Mouse (Mus musculus) CD4-positive, CD25-positive, alpha-beta regulatory T cell, adult 4 months (primary cell): ENCODE measurements around the gene Mog. TPM values are rescaled to one million over a fixed set of nuclear protein-coding genes. Genes with fewer than 3 reads are reported as not detected.
A peak's percentile ranks its signal among the peaks of the same experiment; 100 is the strongest.
"Not testable (repeated sequence)": the region's sequence is repeated elsewhere in the genome, so short reads cannot be mapped to it uniquely, and the experiment has no call there.

Experiments
- ATAC-seq: one replicate; pipeline ENCODE4 v1.8.0; 2017
- polyA plus RNA-seq, 2 experiments: library from polyadenylated mRNA; unstranded; fragments of 100-300 nt; shearing (Covaris generic); gene quantifications; one replicate each; pipeline ENCODE4 v1.2.1; 2017

Mog gene
- polyA plus RNA-seq, 2 experiments from 2014 or later: not detected

DNA sequence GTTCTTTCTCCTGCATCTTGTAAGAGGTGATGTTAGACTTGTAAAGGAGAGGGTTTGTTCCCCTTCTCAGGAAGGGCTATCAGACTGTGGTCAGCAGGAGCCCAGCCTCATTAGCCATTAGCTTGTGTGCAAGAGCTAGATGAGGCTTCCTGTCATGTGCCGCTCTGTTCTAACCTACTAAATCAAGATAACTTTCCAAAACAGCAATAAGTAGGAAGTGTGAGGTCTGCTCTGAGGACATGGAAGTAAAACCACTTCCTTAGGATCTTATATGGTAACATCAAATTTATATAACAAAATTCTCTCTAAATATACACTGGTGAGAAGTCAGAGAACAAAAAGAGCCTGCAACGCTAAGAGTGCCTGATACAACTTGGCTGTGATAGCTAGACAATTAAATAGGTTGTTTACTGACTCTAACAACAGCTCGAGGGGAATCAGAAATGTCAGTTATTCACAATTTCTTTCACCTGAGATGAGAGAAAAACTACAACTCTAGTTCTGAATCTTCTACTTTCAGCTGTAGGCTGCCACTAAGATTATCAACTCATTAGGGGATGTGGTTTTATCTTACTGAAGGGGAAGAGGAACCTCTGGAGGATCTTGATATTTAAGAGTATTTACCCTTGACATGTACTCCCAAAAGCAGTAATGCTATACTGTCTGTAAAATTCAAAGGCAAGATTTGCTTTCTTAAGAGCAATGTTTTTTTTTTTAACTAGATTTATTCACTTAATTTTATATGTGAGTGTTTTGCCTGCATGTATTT, 30.7 kb downstream of the Mog start:
- ATAC-seq: peak; percentile 85

DNA sequence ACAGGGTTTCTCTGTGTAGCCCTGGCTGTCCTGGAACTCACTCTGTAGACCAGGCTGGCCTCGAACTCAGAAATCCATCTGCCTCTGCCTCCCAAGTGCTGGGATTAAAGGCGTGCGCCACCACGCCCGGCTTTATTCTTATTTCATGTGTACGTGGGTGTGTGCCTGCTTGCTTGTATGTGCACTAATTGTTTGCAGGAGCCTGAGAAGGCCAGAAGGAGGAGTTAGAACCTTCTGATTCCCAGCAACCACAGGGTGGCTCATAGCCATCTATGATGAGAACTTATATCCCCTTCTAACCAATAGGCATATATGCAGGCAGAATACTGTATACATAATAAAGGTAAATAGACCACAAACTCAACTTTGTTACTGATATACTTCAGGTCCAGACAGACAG, 32.6 kb downstream of the Mog start:
- ATAC-seq: not testable (repeated sequence)

DNA sequence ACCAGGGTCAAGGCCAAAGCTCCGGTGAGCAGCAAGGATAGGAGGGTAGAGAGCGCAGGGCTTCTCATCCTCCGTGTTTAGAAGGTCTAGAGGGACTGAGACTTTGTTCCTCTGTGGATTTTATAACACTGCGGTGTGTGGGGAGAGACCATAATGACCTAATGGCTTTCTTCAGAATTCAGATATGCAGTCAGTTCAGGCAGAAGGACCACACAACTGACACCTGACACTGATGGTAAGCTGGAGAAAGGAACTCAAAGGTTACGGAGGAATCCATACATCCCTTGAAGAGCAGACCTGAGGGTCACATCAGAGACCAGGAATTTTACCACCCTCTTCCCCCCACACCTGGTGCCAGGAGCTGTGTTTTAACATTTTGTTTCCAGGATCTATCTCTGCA, 33.8 kb downstream of the Mog start, which contains the start of gene H2-M5:
TSS of gene H2-M5 (minus strand) at position 101 of the 400 bp plus-strand sequence.
- ATAC-seq: no peak

DNA sequence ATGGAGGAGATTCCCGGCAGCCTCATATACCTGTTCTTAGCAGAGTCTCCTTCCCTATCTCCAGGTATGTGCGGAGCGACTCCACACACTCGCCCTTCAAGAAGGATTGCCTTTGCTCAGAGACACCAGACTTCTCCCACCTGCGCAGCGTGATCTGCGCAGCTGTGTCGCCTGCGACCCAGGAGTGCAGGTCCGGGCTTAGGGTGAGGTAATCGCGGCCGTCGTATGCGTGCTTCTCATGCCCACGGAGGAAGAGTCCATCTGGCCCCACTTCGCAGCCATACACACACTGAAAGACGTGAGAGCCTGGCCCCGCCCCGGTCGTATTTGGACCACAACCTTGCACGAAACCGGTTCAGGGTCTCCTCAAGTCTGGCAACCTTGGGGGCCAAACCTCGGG, 34.7 kb downstream of the Mog start:
- no peak for ATAC-seq

DNA sequence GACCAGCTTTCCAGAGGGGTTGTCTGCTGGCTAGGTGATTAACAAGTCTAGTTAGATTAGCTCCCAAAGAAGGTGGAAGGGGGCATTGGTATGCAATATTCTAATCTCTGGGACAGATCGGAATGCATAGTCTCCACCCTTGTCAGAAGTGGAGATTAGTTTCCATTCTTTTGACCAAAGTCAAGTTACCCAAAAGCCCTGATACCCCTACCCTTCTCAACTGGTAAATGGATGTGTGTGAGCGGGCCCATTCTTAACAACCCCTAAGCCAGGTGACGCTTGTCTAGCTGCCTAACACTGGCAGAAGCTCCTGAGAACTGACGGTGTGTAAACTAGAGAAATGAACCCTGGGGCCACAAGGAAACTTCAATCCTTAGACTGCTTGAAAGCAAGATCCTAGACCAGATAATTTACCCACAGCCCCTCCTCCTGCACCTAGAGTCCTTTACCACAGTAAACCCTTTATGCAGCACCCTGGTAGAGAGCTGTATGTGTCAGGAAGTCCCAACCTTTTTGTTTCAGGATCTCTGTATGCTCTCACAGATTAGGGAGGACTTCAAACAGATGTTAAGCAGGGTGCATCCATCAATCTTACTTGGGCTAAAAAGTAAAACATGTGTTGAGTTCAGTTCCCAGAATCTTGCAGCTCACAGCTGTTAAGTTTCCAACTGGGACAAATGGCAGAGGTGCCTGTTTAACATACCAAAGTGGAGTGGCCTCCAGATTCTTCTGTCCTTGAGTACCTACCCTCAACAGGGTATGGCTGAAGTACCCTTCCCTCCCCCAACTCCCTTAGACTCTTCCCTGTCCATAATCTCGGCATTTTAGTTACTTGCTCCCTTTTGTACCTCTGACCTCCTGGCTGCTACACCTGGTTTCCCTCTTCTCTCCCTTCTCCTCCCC, 40.7 kb downstream of the Mog start:
- ATAC-seq: peak; percentile 43

- no peak for ATAC-seq
Measured at GRCm38 (mm10) chr17:36981845-36982244, 41.4 kb downstream of the Mog start.

GRCm38 (mm10) chr17:36981221-36981813, 41.9 kb downstream of the Mog start, which contains the start of gene 2410137M14Rik:
Gene 2410137M14Rik (minus strand): TSS chr17:36981237.
- no peak for ATAC-seq

DNA sequence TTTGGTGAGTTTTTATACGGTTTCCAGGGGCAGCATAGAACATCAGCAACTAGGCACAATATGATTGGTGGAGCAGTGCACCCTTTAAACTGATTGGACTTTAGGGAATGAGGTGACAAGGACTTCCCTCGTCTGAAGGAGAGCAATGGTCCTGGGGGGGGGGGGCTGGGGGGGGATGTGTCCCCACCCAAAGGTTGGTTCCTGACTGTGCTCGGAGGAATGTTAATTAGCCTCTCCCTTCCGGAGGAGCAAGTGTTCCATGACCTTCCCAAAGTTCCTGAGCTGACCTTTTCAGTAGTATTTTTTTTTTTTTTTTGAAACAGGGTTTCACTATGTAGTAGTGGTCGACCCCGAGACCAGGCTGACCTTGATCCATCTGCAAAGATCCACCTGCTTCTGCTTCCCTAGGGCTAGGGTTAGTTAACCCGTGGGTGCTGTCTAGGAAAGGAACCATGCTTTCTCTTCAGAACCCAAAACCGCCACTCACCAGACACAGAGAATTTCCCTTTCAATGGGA, 49.9 kb downstream of the Mog start:
- ATAC-seq: no peak

- ATAC-seq: peak; percentile 86
Measured at GRCm38 (mm10) chr17:36972791-36973190, 50.4 kb downstream of the Mog start.

DNA sequence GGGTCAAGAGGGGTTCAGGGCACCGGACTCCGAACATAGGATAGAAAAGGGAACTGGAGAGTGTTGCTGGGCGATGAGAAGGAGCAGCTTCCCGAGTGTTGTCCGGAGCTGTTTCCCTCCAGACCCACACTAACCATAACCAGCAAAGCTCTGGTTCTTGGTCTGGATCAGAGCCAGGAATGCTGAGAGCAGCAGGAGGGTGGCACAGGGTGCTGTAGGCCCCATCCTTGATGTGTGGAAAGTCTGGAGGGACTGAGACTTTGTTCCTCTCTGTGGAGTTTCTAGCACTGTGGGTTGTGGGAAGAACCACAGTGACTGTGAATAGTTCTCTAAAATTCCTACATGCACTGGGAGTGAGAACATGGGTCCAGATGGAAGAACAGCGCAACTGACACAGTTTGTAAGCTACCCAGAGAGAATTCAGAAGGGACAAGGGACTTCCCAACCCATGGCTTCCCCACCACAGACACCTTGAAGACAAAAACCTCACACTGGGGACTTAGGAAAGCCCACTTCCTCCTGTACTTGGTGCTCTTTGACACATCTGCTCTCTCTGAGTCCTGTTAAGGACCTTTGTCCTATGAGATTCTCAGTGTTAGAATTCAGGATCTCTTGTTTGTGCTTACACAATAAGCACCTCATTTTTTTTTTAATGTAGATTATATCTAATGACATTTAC, 51.9 kb downstream of the Mog start:
- peak; percentile 62 for ATAC-seq

- no peak for ATAC-seq
Measured at GRCm38 (mm10) chr17:36970316-36970890, 52.8 kb downstream of the Mog start.

GRCm38 (mm10) chr17:36966875-36967274, 56.3 kb downstream of the Mog start:
- no peak for ATAC-seq

- no peak for ATAC-seq
Measured at GRCm38 (mm10) chr17:36961125-36961524, 62.1 kb downstream of the Mog start.

Other genes with a start within 250 kb of the Mog start
- not detected for gene H2-M10.6, start 211.2 kb downstream of the Mog start, polyA plus RNA-seq
- gene Trim26, start 186.3 kb downstream of the Mog start, polyA plus RNA-seq: 10 to 100 TPM; 76.3 to 99.4 TPM
- gene Trim15, start 156.2 kb downstream of the Mog start, polyA plus RNA-seq: under 1 TPM in 1 of 2 experiments, not detected in 1; 0.79 TPM
- gene Trim10, start 153.8 kb downstream of the Mog start, polyA plus RNA-seq: under 1 TPM in 1 of 2 experiments, not detected in 1; 0.28 TPM
- not detected for gene Trim40, start 133.3 kb downstream of the Mog start, polyA plus RNA-seq
- not detected for gene Trim31, start 125.3 kb downstream of the Mog start, polyA plus RNA-seq
- not detected for gene Rnf39, start 80.5 kb downstream of the Mog start, polyA plus RNA-seq
- gene Ppp1r11, start 71.7 kb downstream of the Mog start, polyA plus RNA-seq: 100 to 1,000 TPM; 196 to 201 TPM
- 10 to 100 TPM; 67.9 to 82.1 TPM for gene Znrd1, start 64.8 kb downstream of the Mog start, polyA plus RNA-seq
- gene Znrd1as, start 64.8 kb downstream of the Mog start, polyA plus RNA-seq: 1 to 10 TPM; 5.5 to 8.2 TPM
- gene 2410137M14Rik, start 42.2 kb downstream of the Mog start, polyA plus RNA-seq: not detected
- gene H2-M5, start 33.9 kb downstream of the Mog start, polyA plus RNA-seq: not detected
- gene Zfp57, start 22.2 kb downstream of the Mog start, polyA plus RNA-seq: not detected
- gene Gabbr1, start 22.6 kb upstream of the Mog start, polyA plus RNA-seq: 1 to 10 TPM; 4.7 to 8.6 TPM
- under 1 TPM in 1 of 2 experiments, not detected in 1; 0.11 TPM for gene Olfr90, start 65.1 kb upstream of the Mog start, polyA plus RNA-seq
- not detected for gene Olfr91, start 74.9 kb upstream of the Mog start, polyA plus RNA-seq
- gene Olfr92, start 96.7 kb upstream of the Mog start, polyA plus RNA-seq: not detected
- gene Olfr93, start 138.1 kb upstream of the Mog start, polyA plus RNA-seq: not detected
- gene Ubd, start 170.5 kb upstream of the Mog start, polyA plus RNA-seq: under 1 TPM in 1 of 2 experiments, not detected in 1; 0.70 TPM
- gene Olfr94, start 177.6 kb upstream of the Mog start, polyA plus RNA-seq: not detected
- gene Olfr95, start 189.7 kb upstream of the Mog start, polyA plus RNA-seq: not detected
- not detected for gene Olfr96, start 196.7 kb upstream of the Mog start, polyA plus RNA-seq
- gene Olfr97, start 213.9 kb upstream of the Mog start, polyA plus RNA-seq: not detected
- gene Olfr98, start 240.4 kb upstream of the Mog start, polyA plus RNA-seq: not detected
- gene H2-M3, start 246.8 kb upstream of the Mog start, polyA plus RNA-seq: 100 to 1,000 TPM; 131 to 144 TPM